Mouse (Mus musculus): Measurements from ENCODE around the gene Zfp580. TPM values are rescaled to one million over a fixed set of nuclear protein-coding genes. Genes with fewer than 3 reads are reported as not detected.
A peak's percentile ranks its signal among the peaks of the same experiment; 100 is the strongest.

The Zfp580 gene
- total and polyA plus RNA-seq, 3 experiments: 1.0 to 19.9 TPM; not detected in 1

DNA sequence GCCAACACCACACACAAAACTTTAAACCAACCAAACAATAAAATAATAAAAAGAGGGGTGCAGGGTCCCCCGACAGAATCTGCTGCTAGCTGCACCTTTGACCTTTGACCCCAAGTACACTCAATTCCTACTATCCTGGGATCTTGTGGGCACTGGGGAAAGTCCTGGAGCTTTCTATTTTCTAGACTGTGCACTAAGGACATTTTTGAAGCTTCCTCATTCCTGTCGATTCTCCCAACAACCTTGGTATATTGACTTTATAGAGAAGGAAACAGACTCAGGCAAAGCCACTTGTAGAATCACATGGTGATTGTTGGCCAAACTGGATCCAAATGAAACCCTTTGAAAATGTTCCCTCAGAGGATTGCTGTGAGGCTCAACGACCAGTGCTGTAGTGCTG lies 35.3 kb upstream of the Zfp580 start:
- H3K4me3 ChIP-seq (ENCODE audit: control insufficient read depth in 1 of 2, insufficient read depth in 1 of 2, low read depth in 2 of 2, low read length in 2 of 2): peak overlapping the region; percentile 60 to 88
- peak overlapping the region; percentile 75 for H3K9ac ChIP-seq (ENCODE audit: control insufficient read depth, low read depth, low read length, poor library complexity, severe bottlenecking)
- peaks cover 9% of the 10 kb centered on the region for H3K79me2 ChIP-seq (ENCODE audit: control insufficient read depth, insufficient read depth, low read length, poor library complexity)
- H3K36me3 ChIP-seq (ENCODE audit: control insufficient read depth in 1 of 2, insufficient read depth in 2 of 2, low read length in 2 of 2): peaks cover 0 to 18% of the 10 kb centered on the region in 2 experiments; a peak in 2 of 4 replicates
- H3K9me3 ChIP-seq (replicated peaks; ENCODE audit: insufficient read depth, low read length): no peaks in the 10 kb centered on the region
- TF ChIP-seq MXI1 (IDR thresholded peaks at IDR 0.05; ENCODE audit: low read depth, low read length) (no peak), GABPA (IDR thresholded peaks at IDR 0.05; ENCODE audit: low read depth, low read length) (no peak), MYB (IDR thresholded peaks at IDR 0.05; ENCODE audit: low read depth, low read length) (no peak), MYC (IDR thresholded peaks at IDR 0.05; ENCODE audit: low read depth, low read length) (no peak), NELFE (IDR thresholded peaks at IDR 0.05; ENCODE audit: low read depth, low read length) (no peak), UBTF (IDR thresholded peaks at IDR 0.05; ENCODE audit: borderline replicate concordance, insufficient read depth, low read depth, low read length) (no peak), ZKSCAN1 (IDR thresholded peaks at IDR 0.05; ENCODE audit: low read depth, low read length) (no peak), USF2 (IDR thresholded peaks at IDR 0.05; ENCODE audit: borderline replicate concordance in 1 of 2, insufficient read depth in 1 of 2, low read depth in 1 of 2, low read length in 2 of 2) (no peak), ZMIZ1 (IDR thresholded peaks at IDR 0.05; ENCODE audit: low read depth, low read length) (no peak), CHD2 (IDR thresholded peaks at IDR 0.05; ENCODE audit: low read length) (no peak), CTCF (IDR thresholded peaks at IDR 0.05 in 2 of 3, conservative IDR thresholded peaks at IDR 0.05 in 1 of 3; ENCODE audit: control insufficient read depth in 1 of 3, insufficient read depth in 1 of 3, low read depth in 2 of 3, low read length in 3 of 3, poor library complexity in 1 of 3, severe bottlenecking in 1 of 3) (no peak), ETS1 (IDR thresholded peaks at IDR 0.05; ENCODE audit: low read depth, low read length) (no peak)
- H3K4me1 ChIP-seq (ENCODE audit: control insufficient read depth in 1 of 2, insufficient read depth in 2 of 2, low read length in 2 of 2): peaks cover 5 to 14% of the 10 kb centered on the region in 2 experiments; a peak in 3 of 4 replicates
- no peaks in the 10 kb centered on the region for H3K27me3 ChIP-seq (ENCODE audit: control insufficient read depth in 1 of 2, insufficient read depth in 2 of 2, low read length in 2 of 2)
- H3K27ac ChIP-seq (ENCODE audit: control insufficient read depth, low read depth, low read length): peak overlapping the region; percentile 85
- DNase-seq (ENCODE audit: low read depth, low spot score): peak; percentile 44

DNA sequence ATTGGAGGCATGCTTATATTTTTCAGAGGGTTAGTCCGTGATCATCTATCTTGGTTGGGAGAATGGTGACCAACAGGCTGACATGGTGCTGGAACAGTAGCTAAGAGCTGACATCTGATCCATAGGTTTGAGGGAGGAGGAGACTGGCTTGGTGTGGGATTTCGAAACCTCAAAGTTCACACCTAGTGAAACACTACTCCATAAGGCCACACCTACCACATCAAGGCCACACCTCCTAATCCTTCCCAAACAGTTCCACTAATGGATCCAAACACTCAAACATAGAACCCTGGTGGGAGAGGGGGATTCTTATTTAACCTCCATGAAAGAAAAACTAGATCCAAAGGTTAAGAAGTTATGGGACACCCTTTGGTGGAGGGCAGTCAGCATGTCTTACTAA lies 34.4 kb upstream of the Zfp580 start:
- no peaks in the 10 kb centered on the region for H3K9me3 ChIP-seq (replicated peaks; ENCODE audit: insufficient read depth, low read length)
- H3K4me3 ChIP-seq (ENCODE audit: control insufficient read depth in 1 of 2, insufficient read depth in 1 of 2, low read depth in 2 of 2, low read length in 2 of 2): no peak overlapping the region
- H3K27ac ChIP-seq (ENCODE audit: control insufficient read depth, low read depth, low read length): no peak overlapping the region
- no peak for DNase-seq (ENCODE audit: low read depth, low spot score)
- no peaks in the 10 kb centered on the region for H3K27me3 ChIP-seq (ENCODE audit: control insufficient read depth in 1 of 2, insufficient read depth in 2 of 2, low read length in 2 of 2)
- peaks cover 18% of the 10 kb centered on the region for H3K79me2 ChIP-seq (ENCODE audit: control insufficient read depth, insufficient read depth, low read length, poor library complexity)
- peaks cover 7 to 23% of the 10 kb centered on the region in 2 experiments; a peak in 3 of 4 replicates for H3K4me1 ChIP-seq (ENCODE audit: control insufficient read depth in 1 of 2, insufficient read depth in 2 of 2, low read length in 2 of 2)
- H3K9ac ChIP-seq (ENCODE audit: control insufficient read depth, low read depth, low read length, poor library complexity, severe bottlenecking): no peak overlapping the region
- H3K36me3 ChIP-seq (ENCODE audit: control insufficient read depth in 1 of 2, insufficient read depth in 2 of 2, low read length in 2 of 2): peaks cover 0 to 26% of the 10 kb centered on the region in 2 experiments; a peak in 2 of 4 replicates
- TF ChIP-seq MAX (IDR thresholded peaks at IDR 0.05; ENCODE audit: low read length) (no peak), MAZ (IDR thresholded peaks at IDR 0.05; ENCODE audit: low read depth, low read length) (no peak), ZC3H11A (IDR thresholded peaks at IDR 0.05; ENCODE audit: low read depth, low read length) (no peak), MAFK (IDR thresholded peaks at IDR 0.05; ENCODE audit: borderline replicate concordance, low read depth, low read length) (no peak), ETS1 (IDR thresholded peaks at IDR 0.05; ENCODE audit: low read depth, low read length) (no peak), JUND (IDR thresholded peaks at IDR 0.05; ENCODE audit: low read depth, low read length) (no peak), E2F4 (IDR thresholded peaks at IDR 0.05; ENCODE audit: borderline replicate concordance, low read depth, low read length) (no peak), KAT2A (conservative IDR thresholded peaks at IDR 0.05; ENCODE audit: low read depth, low read length) (no peak), MYC (IDR thresholded peaks at IDR 0.05; ENCODE audit: low read depth, low read length) (no peak), ZKSCAN1 (IDR thresholded peaks at IDR 0.05; ENCODE audit: low read depth, low read length) (no peak), CHD2 (IDR thresholded peaks at IDR 0.05; ENCODE audit: low read length) (no peak)
